Mouse (Mus musculus) cerebellum, postnatal 36 days (tissue): Measurements from ENCODE around the gene Adh1.

Experiments
- DNase-seq, 2 experiments: peaks; one replicate each; pipeline ENCODE4 v3.0.0; 2021 to 2022; ENCODE audit warnings: mixed read lengths in 2 of 2

Gene Adh1

GRCm38 (mm10) chr3:138242021-138242726 is 18.6 kb upstream of the Adh1 start:
- DNase-seq, result no peak

GRCm38 (mm10) chr3:138242933-138243332 is 17.9 kb upstream of the Adh1 start:
- no peak for DNase-seq

- DNase-seq, result no peak
These were observed 16.4 kb upstream of the Adh1 start for GRCm38 (mm10) chr3:138244338-138244874.

- DNase-seq, result no peak
These were observed 14.2 kb upstream of the Adh1 start for GRCm38 (mm10) chr3:138246511-138247020.

GRCm38 (mm10) chr3:138247241-138247640 is 13.6 kb upstream of the Adh1 start:
- DNase-seq, result no peak

GRCm38 (mm10) chr3:138248011-138248410 is 12.8 kb upstream of the Adh1 start:
- DNase-seq, result no peak

GRCm38 (mm10) chr3:138248746-138249145 is 12.0 kb upstream of the Adh1 start:
- DNase-seq, result no peak

GRCm38 (mm10) chr3:138251156-138251555 is 9.6 kb upstream of the Adh1 start:
- no peak for DNase-seq

- DNase-seq, result no peak
These were observed 6.6 kb upstream of the Adh1 start for GRCm38 (mm10) chr3:138254205-138254604.

GRCm38 (mm10) chr3:138255366-138255765 is 5.4 kb upstream of the Adh1 start:
- DNase-seq, result no peak

GRCm38 (mm10) chr3:138255780-138256550 is 4.8 kb upstream of the Adh1 start:
- no peak for DNase-seq

- DNase-seq, result no peak
These were observed 1.8 kb downstream of the Adh1 start for GRCm38 (mm10) chr3:138262568-138262967.

- no peak for DNase-seq
These were observed 2.6 kb downstream of the Adh1 start for GRCm38 (mm10) chr3:138263154-138263930.

GRCm38 (mm10) chr3:138264648-138265047 is 3.9 kb downstream of the Adh1 start:
- no peak for DNase-seq

- DNase-seq, result no peak
These were observed 9.7 kb downstream of the Adh1 start for GRCm38 (mm10) chr3:138270507-138270906.

GRCm38 (mm10) chr3:138271297-138271696 is 10.5 kb downstream of the Adh1 start:
- no peak for DNase-seq

- DNase-seq, result no peak
These were observed 12.3 kb downstream of the Adh1 start for GRCm38 (mm10) chr3:138273080-138273479.

GRCm38 (mm10) chr3:138275100-138275499 is 14.3 kb downstream of the Adh1 start:
- DNase-seq, result no peak

GRCm38 (mm10) chr3:138282556-138282955 is 21.8 kb downstream of the Adh1 start:
- DNase-seq, result no peak

GRCm38 (mm10) chr3:138283831-138284230 is 23.0 kb downstream of the Adh1 start:
- no peak for DNase-seq

- DNase-seq, result no peak
These were observed 25.2 kb downstream of the Adh1 start for GRCm38 (mm10) chr3:138285986-138286385.

GRCm38 (mm10) chr3:138287686-138288085 is 26.9 kb downstream of the Adh1 start:
- no peak for DNase-seq

GRCm38 (mm10) chr3:138290672-138291071 is 29.9 kb downstream of the Adh1 start:
- DNase-seq, result no peak
